Mouse (Mus musculus) inflammation-experienced regulatory T-cells, adult 6 months (primary cell): Measurements from ENCODE around the gene Tmem94. TPM values are rescaled to one million over a fixed set of nuclear protein-coding genes. Genes with fewer than 3 reads are reported as not detected.

Experiments used
- ATAC-seq: one replicate; pipeline ENCODE4 v1.8.0; 2017
- polyA plus RNA-seq, 3 experiments: library from polyadenylated mRNA; unstranded; fragments of 100-300 nt; shearing (Covaris generic); gene quantifications; one replicate each; pipeline ENCODE4 v1.2.1; 2017

Gene Tmem94
- polyA plus RNA-seq, 3 experiments from 2014 or later: 10.6 to 12.7 (median 11.5) TPM

DNA sequence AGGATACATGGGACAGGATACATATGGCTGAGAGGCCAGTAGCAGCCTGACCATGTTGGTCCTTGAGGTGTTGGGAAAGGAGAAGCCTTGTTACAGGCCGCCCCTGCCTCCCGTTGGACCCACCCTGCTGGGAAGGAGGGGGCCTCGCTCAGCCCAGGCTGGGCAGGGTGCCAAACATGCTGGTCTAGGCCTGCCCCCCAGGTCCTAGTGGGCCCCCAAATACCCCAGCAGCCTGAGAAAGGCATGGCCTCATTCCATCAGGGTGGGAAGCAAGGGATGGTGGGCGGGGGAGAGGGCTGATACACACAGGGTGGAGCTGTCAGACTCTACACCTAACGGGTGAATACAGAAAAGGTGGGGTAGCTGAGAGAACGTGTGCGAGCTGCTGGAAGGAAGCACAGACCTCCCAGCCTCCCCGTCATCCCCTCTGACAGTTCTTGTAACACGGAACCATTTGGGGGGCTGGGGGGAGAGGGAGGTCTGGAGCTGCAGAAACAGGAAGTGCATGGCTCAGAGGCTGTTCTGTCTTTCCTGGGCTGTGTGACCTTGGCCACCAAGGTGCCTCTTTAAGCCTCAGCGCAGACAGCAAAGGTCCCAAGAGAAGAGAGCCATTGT lies 43.6 kb downstream of the Tmem94 start:
- ATAC-seq: no peak

DNA sequence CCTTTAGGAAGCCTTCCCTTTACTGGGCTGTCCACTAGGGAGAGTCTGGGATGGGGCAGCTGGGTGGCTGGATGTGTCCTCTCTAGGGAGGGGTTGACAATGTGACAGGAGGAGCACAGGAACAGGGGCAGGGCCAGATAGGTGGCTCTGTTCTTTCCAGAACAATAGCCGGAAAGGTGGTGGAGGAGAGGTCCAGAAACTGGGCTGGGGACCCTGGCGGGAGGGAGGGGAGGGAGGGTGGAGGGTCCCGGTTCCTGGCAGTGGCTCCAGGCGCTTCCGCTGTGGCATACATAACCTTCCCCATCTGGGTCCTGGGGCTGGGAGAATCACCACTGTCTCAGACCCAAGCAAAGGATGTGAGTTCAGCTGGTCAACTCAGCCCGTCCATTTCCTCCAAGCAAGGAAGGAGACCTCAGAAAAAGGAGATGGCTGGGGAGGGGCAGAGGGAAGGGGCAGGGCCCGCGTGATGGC lies 44.1 kb downstream of the Tmem94 start:
- no peak for ATAC-seq

- ATAC-seq: no peak
Observed at GRCm38 (mm10) chr11:115810377-115810776, 45.1 kb downstream of the Tmem94 start.

- ATAC-seq: no peak
Observed at GRCm38 (mm10) chr11:115811381-115812093, 46.3 kb downstream of the Tmem94 start.

- no peak for ATAC-seq
Observed at GRCm38 (mm10) chr11:115812095-115812494, 46.9 kb downstream of the Tmem94 start.

GRCm38 (mm10) chr11:115812533-115813420 lies 47.5 kb downstream of the Tmem94 start:
- ATAC-seq: no peak

DNA sequence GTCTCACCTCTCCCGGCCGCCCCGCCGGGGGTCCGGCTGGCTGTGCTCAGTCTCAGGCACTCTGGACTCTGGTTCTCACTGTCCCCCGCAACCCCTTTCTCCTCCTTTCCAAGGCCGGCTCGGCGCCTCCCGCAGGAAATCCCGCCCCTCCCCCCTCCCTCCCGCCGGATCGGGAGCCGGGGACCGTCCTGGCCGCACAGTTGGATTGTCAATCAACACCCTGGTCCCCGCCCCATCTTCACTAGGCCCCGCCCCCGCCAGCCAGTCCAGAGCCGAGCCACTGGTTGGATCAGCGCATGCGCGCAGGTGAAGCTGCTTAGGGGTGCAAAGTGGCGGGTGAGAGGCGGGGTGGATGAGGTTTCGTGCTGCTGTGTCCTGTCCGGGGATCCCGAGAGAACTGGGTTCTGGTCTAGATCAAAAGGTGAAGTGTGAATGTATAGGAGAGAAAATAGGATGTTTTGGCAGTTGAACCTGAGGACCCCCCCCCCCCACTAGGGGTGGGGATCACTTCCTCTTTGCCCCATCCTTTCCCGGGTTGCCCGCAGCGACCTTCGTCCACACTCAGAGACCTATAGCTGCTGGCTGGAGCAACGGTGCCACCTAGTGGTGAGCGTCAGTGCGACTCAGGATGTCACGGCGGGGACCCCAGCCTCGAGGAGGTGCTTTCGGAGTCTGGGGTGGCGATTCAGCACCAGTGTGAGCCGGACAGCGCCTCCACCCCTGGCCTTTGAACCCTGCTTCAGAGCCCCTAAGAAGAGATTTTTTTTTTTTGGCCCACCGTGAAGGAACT lies 48.5 kb downstream of the Tmem94 start, which contains the start of gene Caskin2:
TSS of gene Caskin2 (minus strand) at position 133 of the 790 bp plus-strand sequence.
- ATAC-seq: peak; percentile 80

DNA sequence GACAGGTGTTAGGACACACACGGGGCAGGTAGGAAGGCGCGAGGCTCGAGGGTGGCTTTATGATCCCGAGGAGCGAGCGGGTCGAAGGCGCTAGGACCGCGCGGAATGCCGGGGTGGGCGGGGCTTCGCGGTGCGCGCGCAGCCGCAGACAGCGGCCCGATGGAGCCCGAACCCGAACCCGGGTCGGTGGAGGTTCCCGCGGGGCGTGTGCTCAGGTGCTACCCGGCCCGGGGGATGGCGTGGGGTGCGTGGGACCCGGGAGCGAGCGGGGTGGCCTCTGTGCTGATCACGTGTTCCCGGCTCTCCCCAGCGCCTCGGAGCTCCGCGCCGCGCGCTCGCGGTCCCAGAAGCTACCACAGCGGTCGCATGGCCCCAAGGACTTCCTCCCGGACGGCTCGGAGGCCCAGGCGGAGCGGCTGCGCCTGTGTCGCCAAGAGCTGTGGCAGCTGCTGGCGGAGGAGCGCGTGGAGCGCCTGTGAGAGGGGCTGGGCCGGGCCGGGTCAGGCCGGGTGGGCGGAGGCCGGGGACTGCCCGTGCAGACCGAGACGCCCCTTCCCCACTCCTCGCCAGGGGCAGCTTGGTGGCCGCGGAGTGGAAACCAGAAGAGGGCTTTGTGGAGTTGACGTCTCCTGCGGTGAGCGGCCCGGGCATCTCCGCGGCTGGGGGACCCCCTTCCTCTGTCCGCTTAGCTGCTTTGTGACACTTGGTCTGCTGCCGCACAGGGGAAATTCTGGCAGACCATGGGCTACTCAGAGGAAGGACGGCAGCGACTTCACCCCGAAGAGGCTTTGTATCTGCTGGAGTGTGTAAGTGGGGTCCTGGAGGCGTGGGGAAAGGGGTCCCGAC lies 49.6 kb downstream of the Tmem94 start, which contains the start of gene Tsen54:
TSS of gene Tsen54 (plus strand) at position 120 of the 846 bp plus-strand sequence.
- ATAC-seq: peak; percentile 68

- no peak for ATAC-seq
Observed at GRCm38 (mm10) chr11:115817331-115817730, 52.1 kb downstream of the Tmem94 start.

- no peak for ATAC-seq
Observed at GRCm38 (mm10) chr11:115819915-115820623, 54.8 kb downstream of the Tmem94 start.

DNA sequence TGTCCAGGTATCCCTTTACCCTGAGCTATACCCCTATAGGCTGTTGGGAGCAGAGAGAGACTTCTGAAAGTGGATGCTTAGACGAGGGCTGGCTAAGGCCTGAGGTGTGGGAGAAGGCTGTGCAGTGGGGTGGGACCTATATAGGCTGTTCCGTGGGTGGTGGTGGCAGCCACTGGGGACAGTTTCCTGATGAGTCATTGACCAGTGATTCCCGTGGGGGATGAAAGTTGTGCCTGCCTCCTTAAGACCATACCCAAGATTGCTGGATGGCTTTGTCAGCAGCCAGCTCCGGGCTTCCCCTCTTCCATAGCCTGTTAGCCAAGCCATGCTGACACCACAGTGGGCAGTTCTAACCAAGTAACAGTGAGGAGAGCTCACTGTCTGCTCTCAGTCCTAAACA lies 55.8 kb downstream of the Tmem94 start:
- no peak for ATAC-seq

DNA sequence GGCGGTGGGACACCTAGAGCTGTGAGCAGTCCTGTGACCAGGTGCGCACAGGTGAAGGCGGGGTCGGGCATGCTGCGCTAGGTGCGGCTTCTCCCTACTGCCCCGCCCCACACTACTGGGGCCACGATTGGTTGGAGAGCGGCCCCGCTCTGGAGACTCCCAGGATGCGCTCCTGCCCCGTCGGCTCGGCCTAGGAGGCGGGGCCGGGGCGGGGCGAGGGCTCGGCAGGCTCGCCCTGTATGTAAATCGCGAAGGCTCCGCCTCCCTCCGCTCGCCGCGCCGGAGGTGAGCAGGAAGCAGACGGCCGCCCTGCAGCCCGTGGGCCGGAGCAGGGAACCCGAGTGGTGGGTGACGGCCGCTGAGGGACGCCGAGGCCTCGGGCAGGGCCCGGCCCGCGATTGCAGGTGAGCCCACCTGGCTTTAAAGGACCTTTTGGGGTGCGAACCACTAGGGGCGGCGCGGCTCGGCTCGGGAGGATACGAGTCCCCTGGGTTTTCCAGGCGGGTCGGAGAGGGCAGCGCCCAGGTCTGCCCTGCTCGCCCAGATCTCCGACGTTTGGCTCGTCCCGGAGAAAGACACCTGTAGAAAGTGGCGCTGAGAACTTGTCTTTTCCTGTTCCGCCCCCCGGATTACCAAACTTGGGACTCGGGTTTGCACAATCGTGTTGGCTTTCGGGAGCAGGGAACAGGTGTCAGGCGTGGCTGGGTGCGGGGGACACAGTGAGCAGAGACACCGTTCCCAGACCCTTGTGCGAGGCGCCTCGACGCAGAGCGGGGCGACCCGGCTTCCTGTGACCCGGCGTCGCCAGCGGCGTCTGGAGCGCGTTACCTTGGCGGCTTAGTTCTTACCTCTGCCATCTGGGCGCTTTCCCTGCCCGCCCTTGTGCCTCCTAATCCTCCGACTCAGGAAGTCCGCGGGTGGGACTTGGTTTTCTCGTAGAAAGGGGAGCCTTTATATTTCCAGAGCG lies 58.8 kb downstream of the Tmem94 start, which contains the start of gene Llgl2:
TSS of gene Llgl2 (plus strand) at position 276 of the 967 bp plus-strand sequence.
- peak; percentile 96 for ATAC-seq

- ATAC-seq: no peak
Observed at GRCm38 (mm10) chr11:115824813-115825212, 59.6 kb downstream of the Tmem94 start.

- ATAC-seq: no peak
Observed at GRCm38 (mm10) chr11:115826487-115826886, 61.3 kb downstream of the Tmem94 start.

DNA sequence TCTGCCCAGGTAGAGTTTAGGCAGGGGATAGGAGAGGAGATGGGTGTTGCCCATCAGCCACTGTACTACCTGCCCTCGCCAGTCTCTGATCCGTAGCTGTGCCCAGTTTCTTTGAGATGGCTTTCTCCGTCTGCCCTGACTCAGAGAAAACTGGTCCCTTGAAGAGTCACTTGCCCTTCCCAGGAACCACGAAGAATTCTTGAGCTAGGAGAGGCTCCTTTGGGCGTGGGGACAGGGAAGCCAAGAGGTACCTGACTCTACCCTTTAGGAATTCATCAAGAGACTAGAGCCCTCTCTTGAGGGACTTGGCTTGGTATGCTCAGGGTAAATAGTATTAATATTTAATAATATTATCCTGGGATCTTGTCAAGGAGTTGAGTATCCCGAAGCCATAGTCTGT lies 62.4 kb downstream of the Tmem94 start:
- ATAC-seq: no peak

DNA sequence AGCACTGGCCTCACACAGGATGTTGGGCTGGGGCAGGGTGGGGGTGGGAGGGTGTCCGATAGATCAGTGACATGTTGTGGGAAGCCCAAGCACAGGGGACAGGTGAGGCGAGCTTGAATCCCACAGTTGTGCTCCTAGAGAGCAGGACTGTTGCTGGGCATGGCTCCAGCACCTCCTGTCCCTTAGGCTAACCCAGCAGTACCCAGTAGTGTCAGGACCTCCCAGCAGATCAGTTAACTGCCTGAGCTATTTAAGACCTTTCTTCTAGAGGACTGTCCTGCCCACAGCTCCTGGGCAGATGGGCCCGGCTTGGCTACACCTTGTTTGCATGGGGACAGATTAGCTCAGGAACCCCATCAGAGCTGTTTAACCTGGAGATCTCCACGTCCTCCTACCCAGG lies 63.8 kb downstream of the Tmem94 start:
- no peak for ATAC-seq

- ATAC-seq: no peak
Observed at GRCm38 (mm10) chr11:115830550-115831325, 65.5 kb downstream of the Tmem94 start.

GRCm38 (mm10) chr11:115831518-115831917 lies 66.3 kb downstream of the Tmem94 start:
- ATAC-seq: no peak
